Mouse (Mus musculus) C2C12 (cell line): ENCODE measurements around the gene Zfc3h1.

Experiments
- CEBPB ChIP-seq: IDR thresholded peaks from one replicate; pipeline ENCODE4 v1.6.1; 2011; ENCODE audit warnings: low read depth, mild to moderate bottlenecking, control low read depth, moderate library complexity
- CTCF ChIP-seq: IDR thresholded peaks from one replicate; pipeline ENCODE4 v1.5.1; 2011; ENCODE audit not compliant: control insufficient read depth, insufficient read depth, insufficient read length
- FOSL1 ChIP-seq: IDR thresholded peaks from one replicate; pipeline ENCODE4 v1.8.0; 2011; ENCODE audit warnings: mild to moderate bottlenecking, low read length; ENCODE audit not compliant: poor library complexity, insufficient read depth, severe bottlenecking
- MAX ChIP-seq: IDR thresholded peaks from one replicate; pipeline ENCODE4 v1.6.1; 2011; ENCODE audit warnings: mild to moderate bottlenecking, control low read depth
- MYOG ChIP-seq: IDR thresholded peaks from one replicate; pipeline ENCODE4 v1.6.1; 2011; ENCODE audit not compliant: control insufficient read depth, insufficient read length; ENCODE audit errors: extremely low read depth
- USF1 ChIP-seq: IDR thresholded peaks from one replicate; pipeline ENCODE4 v1.6.1; 2011; ENCODE audit warnings: low read depth, mild to moderate bottlenecking, control low read depth, moderate library complexity

- TF ChIP-seq CTCF (no peak), USF1 (no peak), CEBPB (no peak), MYOG (no peak), MAX (no peak), FOSL1 (no peak)
Measured at GRCm38 (mm10) chr10:115336901-115337300, 47.9 kb upstream of the Zfc3h1 start.
